Mouse (Mus musculus) small intestine, adult 2 months (tissue): ENCODE measurements around the gene Tspear. TPM values are rescaled to one million over a fixed set of nuclear protein-coding genes. Genes with fewer than 3 reads are reported as not detected.

Experiments used
- H3K27ac ChIP-seq: fragments of 200-500 bp; 2 replicates; pipeline ENCODE4 v1.5.1; 2012; ENCODE audit warnings: low read depth, low read length, control low read depth, inconsistent platforms; ENCODE audit not compliant: insufficient read depth
- H3K27me3 ChIP-seq: fragments of 200-500 bp; 2 replicates; pipeline ENCODE4 v1.6.1; 2012; ENCODE audit warnings: mild to moderate bottlenecking, moderate library complexity, low read length, inconsistent platforms; ENCODE audit not compliant: control insufficient read depth, insufficient read depth
- H3K36me3 ChIP-seq: fragments of 200-500 bp; 2 replicates; pipeline ENCODE4 v1.6.1; 2012; ENCODE audit warnings: mild to moderate bottlenecking, low read length, control low read depth, inconsistent platforms; ENCODE audit not compliant: control insufficient read depth, insufficient read depth
- H3K4me1 ChIP-seq: fragments of 200-500 bp; 2 replicates; pipeline ENCODE4 v1.6.1; 2012; ENCODE audit warnings: low read length, inconsistent platforms, mixed read lengths; ENCODE audit not compliant: control insufficient read depth, insufficient read depth, insufficient read length
- H3K4me3 ChIP-seq: fragments of 200-500 bp; 2 replicates; pipeline ENCODE4 v1.5.1; 2012; ENCODE audit warnings: low read depth, mild to moderate bottlenecking, control low read depth, inconsistent platforms, low read length, moderate library complexity
- POLR2A ChIP-seq: fragments of 200-500 bp; IDR thresholded peaks from 2 replicates; pipeline ENCODE4 v1.6.1; 2012; ENCODE audit warnings: low read depth, mild to moderate bottlenecking, control low read depth, inconsistent platforms, low read length, moderate library complexity
- WGBS: fragments of 180-500 bp; shearing (Covaris S2); methylation state at CpG from one replicate; pipeline ENCODE4 v1.1.7; 2018; 5-methylcytosine and 5-hydroxymethylcytosine counted together
- polyA plus RNA-seq: library from polyadenylated mRNA; depleted of rRNA; stranded (reverse); fragments of >200 nt; gene quantifications from 2 replicates; pipeline ENCODE4 v1.2.3, GENCODE M21; 2012; rRNA removed

Tspear gene
- polyA plus RNA-seq, 1 experiment: 0.33 TPM

GRCm38 (mm10) chr10:77927375-77927774 lies 241.0 kb downstream of the Tspear start:
- Histone ChIP-seq H3K27me3 (no peaks in the 10 kb centered on the region), H3K4me3 (no peak overlapping the region), H3K27ac (no peak overlapping the region), H3K4me1 (no peaks in the 10 kb centered on the region), H3K36me3 (no peaks in the 10 kb centered on the region)
- 67% methylated on average over 10 of the region's 10 CpGs for WGBS
- no peak for TF ChIP-seq POLR2A

Other genes with a start within 250 kb of the Tspear start
- gene Fam207a, start 170.8 kb upstream of the Tspear start, polyA plus RNA-seq: 20.4 and 36.4 TPM in 2 replicates
- 14.3 and 17.4 TPM in 2 replicates for gene Itgb2, start 156.3 kb upstream of the Tspear start, polyA plus RNA-seq
- gene Pttg1ip, start 104.8 kb upstream of the Tspear start, polyA plus RNA-seq: 82.9 and 176 TPM in 2 replicates
- gene Sumo3, start 80.5 kb upstream of the Tspear start, polyA plus RNA-seq: 129 and 254 TPM in 2 replicates
- not detected in 2 replicates for gene Gm49325, start 80.4 kb upstream of the Tspear start, polyA plus RNA-seq
- 16.5 and 20.9 TPM in 2 replicates for gene Ube2g2, start 64.3 kb upstream of the Tspear start, polyA plus RNA-seq
- gene Gm19402, start 4.2 kb downstream of the Tspear start, polyA plus RNA-seq: not detected in 2 replicates
- gene Gm9508, start 10.7 kb downstream of the Tspear start, polyA plus RNA-seq: not detected in 2 replicates
- gene Gm10272, start 20.1 kb downstream of the Tspear start, polyA plus RNA-seq: not detected in 2 replicates
- not detected in 2 replicates for gene Gm10024, start 24.9 kb downstream of the Tspear start, polyA plus RNA-seq
- 0.85 TPM in 1 of 2 replicates, not detected in the other for gene Gm10142, start 29.2 kb downstream of the Tspear start, polyA plus RNA-seq
- gene Krtap12-1, start 34.0 kb downstream of the Tspear start, polyA plus RNA-seq: not detected in 2 replicates
- gene Gm10100, start 39.9 kb downstream of the Tspear start, polyA plus RNA-seq: not detected in 2 replicates
- gene Gm18596, start 56.1 kb downstream of the Tspear start, polyA plus RNA-seq: not detected in 2 replicates
- gene Gm9736, start 64.8 kb downstream of the Tspear start, polyA plus RNA-seq: not detected in 2 replicates
- gene Gm3233, start 73.1 kb downstream of the Tspear start, polyA plus RNA-seq: not detected in 2 replicates
- gene Gm3238, start 84.8 kb downstream of the Tspear start, polyA plus RNA-seq: not detected in 2 replicates
- gene Gm7138, start 90.4 kb downstream of the Tspear start, polyA plus RNA-seq: not detected in 2 replicates
- gene Gm3250, start 96.0 kb downstream of the Tspear start, polyA plus RNA-seq: not detected in 2 replicates
- not detected in 2 replicates for gene Gm7137, start 101.6 kb downstream of the Tspear start, polyA plus RNA-seq
- not detected in 2 replicates for gene Gm9639, start 108.5 kb downstream of the Tspear start, polyA plus RNA-seq
- gene Gm19668, start 112.6 kb downstream of the Tspear start, polyA plus RNA-seq: not detected in 2 replicates
- not detected in 2 replicates for gene Gm9507, start 125.3 kb downstream of the Tspear start, polyA plus RNA-seq
- gene Gm2696, start 128.1 kb downstream of the Tspear start, polyA plus RNA-seq: not detected in 2 replicates
- gene Krtap10-4, start 140.5 kb downstream of the Tspear start, polyA plus RNA-seq: not detected in 2 replicates
- 0.09 TPM in 1 of 2 replicates, not detected in the other for gene Krtap10-10, start 149.4 kb downstream of the Tspear start, polyA plus RNA-seq
- not detected in 2 replicates for gene Gm36176, start 160.2 kb downstream of the Tspear start, polyA plus RNA-seq
- not detected in 2 replicates for gene Gm10318, start 166.3 kb downstream of the Tspear start, polyA plus RNA-seq
- gene Gm3285, start 175.4 kb downstream of the Tspear start, polyA plus RNA-seq: not detected in 2 replicates
- gene Lrrc3, start 216.0 kb downstream of the Tspear start, polyA plus RNA-seq: 4.0 and 5.3 TPM in 2 replicates